Mouse (Mus musculus) liver, adult 2 months (tissue): ENCODE measurements around the gene Hist2h3c2. TPM values are rescaled to one million over a fixed set of nuclear protein-coding genes. Genes with fewer than 3 reads are reported as not detected.

ENCODE experiments used
- DNase-seq: peaks from one replicate; pipeline ENCODE4 v3.0.0-alpha.2; 2011; ENCODE audit warnings: low read depth, low spot score; ENCODE audit errors: extremely low read depth
- H3K27ac ChIP-seq: fragments of 200-500 bp; replicated peaks from 2 replicates; pipeline ENCODE4 v1.5.1; 2012; ENCODE audit warnings: low read depth, mild to moderate bottlenecking, control low read depth, inconsistent platforms, low read length; ENCODE audit not compliant: insufficient read depth
- H3K27me3 ChIP-seq: fragments of 200-500 bp; 2 replicates; pipeline ENCODE4 v1.6.1; 2012; ENCODE audit warnings: mild to moderate bottlenecking, moderate library complexity, low read length, inconsistent platforms; ENCODE audit not compliant: control insufficient read depth, insufficient read depth
- H3K36me3 ChIP-seq: fragments of 200-500 bp; 2 replicates; pipeline ENCODE4 v1.6.1; 2012; ENCODE audit warnings: low read length, inconsistent platforms; ENCODE audit not compliant: control insufficient read depth, insufficient read depth
- H3K4me1 ChIP-seq: fragments of 200-500 bp; 2 replicates; pipeline ENCODE4 v1.6.1; 2011; ENCODE audit warnings: low read length; ENCODE audit not compliant: control insufficient read depth, insufficient read depth
- H3K4me3 ChIP-seq: fragments of 200-500 bp; 2 replicates; pipeline ENCODE4 v1.5.1; 2011; ENCODE audit warnings: low read depth, mild to moderate bottlenecking, control low read depth, low read length, moderate library complexity; ENCODE audit not compliant: insufficient read depth
- H3K79me2 ChIP-seq: fragments of 200-500 bp; 2 replicates; pipeline ENCODE4 v1.6.1; 2012; ENCODE audit warnings: inconsistent platforms, mild to moderate bottlenecking, low read length, moderate library complexity; ENCODE audit not compliant: control insufficient read depth, insufficient read depth
- H3K9ac ChIP-seq: fragments of 200-500 bp; 2 replicates; pipeline ENCODE4 v1.6.1; 2012; ENCODE audit warnings: low read depth, mild to moderate bottlenecking, control low read depth, inconsistent platforms, low read length
- CTCF ChIP-seq: fragments of 200-500 bp; IDR thresholded peaks from 2 replicates; pipeline ENCODE4 v1.5.1; 2011; ENCODE audit warnings: low read depth, low read length, control low read depth
- POLR2A ChIP-seq: fragments of 200-500 bp; IDR thresholded peaks from 2 replicates; pipeline ENCODE4 v1.6.1; 2011; ENCODE audit warnings: low read length, control low read depth; ENCODE audit not compliant: insufficient read depth; ENCODE audit errors: extremely low read depth
- WGBS: fragments of 180-500 bp; shearing (Covaris S2); methylation state at CpG from one replicate; pipeline ENCODE4 v1.1.7; 2018; 5-methylcytosine and 5-hydroxymethylcytosine counted together
- polyA plus RNA-seq: library from polyadenylated mRNA; depleted of rRNA; stranded (reverse); fragments of >200 nt; gene quantifications from 2 replicates; pipeline ENCODE4 v1.2.3, GENCODE M21; 2012
- total RNA-seq: library from RNA; depleted of rRNA; stranded (reverse); fragments of >200 nt; gene quantifications from 2 replicates; pipeline ENCODE4 v1.2.3, GENCODE M21; 2014

Gene Hist2h3c2
- total and polyA plus RNA-seq, 2 experiments = 3.5 to 8.6 TPM

- no peak overlapping the region for H3K4me3 ChIP-seq
Measured at GRCm38 (mm10) chr3:96261623-96262022, 22.7 kb upstream of the Hist2h3c2 start.

GRCm38 (mm10) chr3:96260220-96260619, 21.3 kb upstream of the Hist2h3c2 start:
- H3K79me2 ChIP-seq = no peaks in the 10 kb centered on the region
- H3K4me1 ChIP-seq = peaks cover 9% of the 10 kb centered on the region; the same call in 1 of the 2 replicates
- no peak overlapping the region for H3K4me3 ChIP-seq
- no peak overlapping the region for H3K27ac ChIP-seq
- WGBS = 95% methylated on average over 5 of the region's 5 CpGs
- no peak for TF ChIP-seq POLR2A
- no peak for DNase-seq
- H3K36me3 ChIP-seq = no peaks in the 10 kb centered on the region
- no peak overlapping the region for H3K9ac ChIP-seq
- no peaks in the 10 kb centered on the region for H3K27me3 ChIP-seq

More at GRCm38 (mm10) chr3:96261623-96262022, 22.7 kb upstream of the Hist2h3c2 start:
- no peak for DNase-seq
- no peak for TF ChIP-seq CTCF
- no peak for TF ChIP-seq POLR2A
- Histone ChIP-seq H3K27ac (peak overlapping the region; percentile 36), H3K9ac (peak overlapping the region; percentile 53), H3K4me1 (peaks cover 9% of the 10 kb centered on the region; the same call in 1 of the 2 replicates), H3K36me3 (no peaks in the 10 kb centered on the region), H3K79me2 (no peaks in the 10 kb centered on the region), H3K27me3 (no peaks in the 10 kb centered on the region)
- 65% methylated on average over 3 of the region's 3 CpGs for WGBS

GRCm38 (mm10) chr3:96257190-96257589, 18.3 kb upstream of the Hist2h3c2 start:
- H3K27ac ChIP-seq = no peak overlapping the region
- H3K27me3 ChIP-seq = no peaks in the 10 kb centered on the region
- 70% methylated on average over 3 of the region's 3 CpGs for WGBS
- no peak overlapping the region for H3K4me3 ChIP-seq
- H3K79me2 ChIP-seq = no peaks in the 10 kb centered on the region
- DNase-seq = no peak
- H3K9ac ChIP-seq = no peak overlapping the region
- H3K4me1 ChIP-seq = peaks cover 4% of the 10 kb centered on the region; the same call in 1 of the 2 replicates
- no peaks in the 10 kb centered on the region for H3K36me3 ChIP-seq
- TF ChIP-seq POLR2A = no peak
- TF ChIP-seq CTCF = no peak

- no peaks in the 10 kb centered on the region; the same call in 1 of the 2 replicates for H3K4me1 ChIP-seq
- no peaks in the 10 kb centered on the region for H3K79me2 ChIP-seq
- H3K36me3 ChIP-seq = no peaks in the 10 kb centered on the region
- no peak overlapping the region for H3K4me3 ChIP-seq
- TF ChIP-seq CTCF (no peak), POLR2A (no peak)
- no peak overlapping the region for H3K9ac ChIP-seq
- 68% methylated on average over 5 of the region's 5 CpGs for WGBS
- H3K27ac ChIP-seq = no peak overlapping the region
- no peak for DNase-seq
- H3K27me3 ChIP-seq = no peaks in the 10 kb centered on the region
Measured at GRCm38 (mm10) chr3:96255926-96256593, 17.1 kb upstream of the Hist2h3c2 start.

GRCm38 (mm10) chr3:96254683-96255355, 15.9 kb upstream of the Hist2h3c2 start:
- no peaks in the 10 kb centered on the region for H3K79me2 ChIP-seq
- no peaks in the 10 kb centered on the region for H3K27me3 ChIP-seq
- no peak overlapping the region for H3K27ac ChIP-seq
- no peak for DNase-seq
- no peak overlapping the region for H3K9ac ChIP-seq
- no peaks in the 10 kb centered on the region for H3K36me3 ChIP-seq
- H3K4me1 ChIP-seq = no peaks in the 10 kb centered on the region; the same call in 1 of the 2 replicates
- 78% methylated on average over 10 of the region's 10 CpGs for WGBS
- TF ChIP-seq CTCF (no peak), POLR2A (no peak)
- H3K4me3 ChIP-seq = no peak overlapping the region

GRCm38 (mm10) chr3:96251787-96252186, 12.9 kb upstream of the Hist2h3c2 start:
- Histone ChIP-seq H3K27me3 (no peaks in the 10 kb centered on the region), H3K9ac (no peak overlapping the region), H3K4me1 (peaks cover 2% of the 10 kb centered on the region), H3K27ac (no peak overlapping the region), H3K79me2 (no peaks in the 10 kb centered on the region), H3K4me3 (no peak overlapping the region), H3K36me3 (no peaks in the 10 kb centered on the region)
- TF ChIP-seq CTCF (no peak), POLR2A (no peak)
- 80% methylated on average over 3 of the region's 3 CpGs for WGBS
- DNase-seq = no peak
